Mouse (Mus musculus) midbrain, postnatal 0 days (tissue): ENCODE data around the gene Cbl. TPM values are rescaled to one million over a fixed set of nuclear protein-coding genes. Genes with fewer than 3 reads are reported as not detected.

Source experiments
- ATAC-seq: fragments of 200-750 bp; cut with Nextera tagmentation; 2 replicates; pipeline ENCODE4 v1.8.0; 2017; ENCODE audit warnings: moderate number of reproducible peaks, mild to moderate bottlenecking, moderate TSS enrichment, moderate library complexity; ENCODE audit not compliant: low FRiP score
- DNase-seq: peaks from one replicate; pipeline ENCODE4 v3.0.0-alpha.2; 2015; ENCODE audit warnings: low spot score
- H3K27ac ChIP-seq: fragments of 300-500 bp; sonication (generic); 2 replicates; pipeline ENCODE4 v1.5.1; 2014; ENCODE audit warnings: low read depth, mild to moderate bottlenecking, low read length, mixed read lengths
- H3K27me3 ChIP-seq: fragments of 300-500 bp; sonication (generic); 2 replicates; pipeline ENCODE4 v1.6.1; 2014; ENCODE audit warnings: low read length, control low read depth, mixed read lengths; ENCODE audit not compliant: insufficient read depth
- H3K36me3 ChIP-seq: fragments of 300-500 bp; sonication (generic); 2 replicates; pipeline ENCODE4 v1.6.1; 2014; ENCODE audit warnings: low read length, control low read depth, mixed read lengths; ENCODE audit not compliant: insufficient read depth
- H3K4me1 ChIP-seq: fragments of 300-500 bp; sonication (generic); 2 replicates; pipeline ENCODE4 v1.6.1; 2014; ENCODE audit warnings: mild to moderate bottlenecking, control low read depth, antibody characterized with exemption, low read length, mixed read lengths; ENCODE audit not compliant: insufficient read depth
- H3K4me2 ChIP-seq: fragments of 300-500 bp; sonication (generic); 2 replicates; pipeline ENCODE4 v1.6.1; 2014; ENCODE audit warnings: low read depth, mild to moderate bottlenecking, low read length, mixed read lengths; ENCODE audit not compliant: poor library complexity, severe bottlenecking
- H3K4me3 ChIP-seq: fragments of 300-500 bp; sonication (generic); 2 replicates; pipeline ENCODE4 v1.5.1; 2014; ENCODE audit warnings: low read depth, mild to moderate bottlenecking, low read length, moderate library complexity
- H3K9ac ChIP-seq: fragments of 300-500 bp; sonication (generic); replicated peaks from 2 replicates; pipeline ENCODE4 v1.6.1; 2014; ENCODE audit warnings: mild to moderate bottlenecking, low read length, moderate library complexity, mixed read lengths; ENCODE audit not compliant: poor library complexity, severe bottlenecking
- H3K9me3 ChIP-seq: fragments of 300-500 bp; sonication (generic); 2 replicates; pipeline ENCODE4 v1.6.1; 2016; ENCODE audit warnings: low read length, control low read depth
- CTCF ChIP-seq: IDR thresholded peaks from 2 replicates; pipeline ENCODE4 v1.5.1; 2016; ENCODE audit warnings: antibody characterized with exemption, mild to moderate bottlenecking
- WGBS: fragments of 180-500 bp; shearing (Covaris S2); extraction: QIAGEN DNeasy Blood & Tissue Kit; methylation state at CpG from one replicate; pipeline ENCODE4 v1.1.7; 2014; 5-methylcytosine and 5-hydroxymethylcytosine counted together
- polyA plus RNA-seq: library from polyadenylated mRNA; unstranded; fragments of >200 nt; fragmentation: Nextera tagmentation; extraction: Ambion mirVana; gene quantifications from 2 replicates; pipeline ENCODE4 v1.2.1, GENCODE M21; 2015
- total RNA-seq: library from RNA; depleted of rRNA; stranded (reverse); fragments of >200 nt; gene quantifications from 2 replicates; pipeline ENCODE4 v1.2.3, GENCODE M21; 2014

The Cbl gene
- total and polyA plus RNA-seq, 2 experiments from 2014 or later = 17.3 to 32.1 TPM

GRCm38 (mm10) chr9:44237128-44237527 lies 3.3 kb upstream of the Cbl start:
- no peaks in the 10 kb centered on the region for H3K27me3 ChIP-seq
- no peaks in the 10 kb centered on the region for H3K36me3 ChIP-seq
- no peak for ATAC-seq
- H3K9me3 ChIP-seq = no peaks in the 10 kb centered on the region
- no peak for DNase-seq
- TF ChIP-seq CTCF = no peak
- H3K4me3 ChIP-seq = no peak overlapping the region
- WGBS = 77% methylated on average over 4 of the region's 4 CpGs
- no peak overlapping the region for H3K9ac ChIP-seq
- H3K27ac ChIP-seq = no peak overlapping the region
- no peaks in the 10 kb centered on the region for H3K4me1 ChIP-seq
- no peak overlapping the region for H3K4me2 ChIP-seq

- no peak overlapping the region for H3K4me2 ChIP-seq
- H3K9ac ChIP-seq = no peak overlapping the region
These were observed 2.8 kb upstream of the Cbl start for GRCm38 (mm10) chr9:44236601-44237000.

GRCm38 (mm10) chr9:44234479-44235427 lies 904 bp upstream of the Cbl start:
- H3K9ac ChIP-seq = no peak overlapping the region; the same call in 1 of the 2 replicates
- DNase-seq (no peak), ATAC-seq (no peak)
- H3K36me3 ChIP-seq = no peaks in the 10 kb centered on the region
- WGBS = 25% methylated on average over 19 of the region's 19 CpGs
- H3K9me3 ChIP-seq = no peaks in the 10 kb centered on the region
- no peaks in the 10 kb centered on the region; the same call in 1 of the 2 replicates for H3K4me1 ChIP-seq
- no peak for TF ChIP-seq CTCF
- peak overlapping the region; percentile 81 for H3K4me3 ChIP-seq
- H3K27ac ChIP-seq = peak overlapping the region; percentile 52
- H3K27me3 ChIP-seq = no peaks in the 10 kb centered on the region
- peak overlapping the region; percentile 40 for H3K4me2 ChIP-seq

More at GRCm38 (mm10) chr9:44236601-44237000, 2.8 kb upstream of the Cbl start:
- Histone ChIP-seq H3K27me3 (no peaks in the 10 kb centered on the region), H3K4me3 (no peak overlapping the region), H3K4me1 (no peaks in the 10 kb centered on the region; the same call in 1 of the 2 replicates), H3K27ac (no peak overlapping the region), H3K36me3 (no peaks in the 10 kb centered on the region), H3K9me3 (no peaks in the 10 kb centered on the region)
- no peak for TF ChIP-seq CTCF
- ATAC-seq = no peak
- DNase-seq = no peak
- 82% methylated on average over 4 of the region's 4 CpGs for WGBS

- H3K9me3 ChIP-seq = no peaks in the 10 kb centered on the region
- no peaks in the 10 kb centered on the region for H3K36me3 ChIP-seq
- H3K27ac ChIP-seq = peak overlapping the region; percentile 90
- H3K4me1 ChIP-seq = no peaks in the 10 kb centered on the region; the same call in 1 of the 2 replicates
- ATAC-seq (peak; percentile 76), DNase-seq (peak; percentile 50)
- H3K27me3 ChIP-seq = no peaks in the 10 kb centered on the region
- peak overlapping the region; percentile 81 for H3K4me3 ChIP-seq
- TF ChIP-seq CTCF = no peak
- peak overlapping the region; percentile 84 for H3K9ac ChIP-seq
- H3K4me2 ChIP-seq = peak overlapping the region; percentile 83
- WGBS = under 1% methylated on average over 40 of the region's 40 CpGs
These were observed 638 bp downstream of the Cbl start for GRCm38 (mm10) chr9:44233021-44233801.

GRCm38 (mm10) chr9:44231609-44232008 lies 2.2 kb downstream of the Cbl start:
- H3K4me2 ChIP-seq = peak overlapping the region; percentile 83
- DNase-seq (no peak), ATAC-seq (no peak)
- H3K27ac ChIP-seq = no peak overlapping the region
- H3K4me1 ChIP-seq = no peaks in the 10 kb centered on the region; the same call in 1 of the 2 replicates
- no peaks in the 10 kb centered on the region for H3K36me3 ChIP-seq
- no peak for TF ChIP-seq CTCF
- H3K9ac ChIP-seq = no peak overlapping the region
- H3K9me3 ChIP-seq = no peaks in the 10 kb centered on the region
- H3K4me3 ChIP-seq = no peak overlapping the region
- no peaks in the 10 kb centered on the region for H3K27me3 ChIP-seq
